Mouse (Mus musculus) liver, embryonic 11.5 days (tissue): Measurements from ENCODE around the gene Accsl. TPM values are rescaled to one million over a fixed set of nuclear protein-coding genes. Genes with fewer than 3 reads are reported as not detected.

ENCODE experiments used
- ATAC-seq: fragments of 200-750 bp; cut with Nextera tagmentation; replicated peaks from 2 replicates; pipeline ENCODE4 v1.8.0; 2017; ENCODE audit warnings: moderate number of reproducible peaks, mild to moderate bottlenecking, moderate TSS enrichment, moderate library complexity; ENCODE audit not compliant: low FRiP score
- DNase-seq: peaks from one replicate; pipeline ENCODE4 v3.0.0-alpha.2; 2017; ENCODE audit warnings: low spot score
- H3K27ac ChIP-seq: fragments of 300-500 bp; sonication (generic); 2 replicates; pipeline ENCODE4 v1.5.1; 2014; ENCODE audit warnings: mild to moderate bottlenecking, low read depth, low read length, control low read depth
- H3K27me3 ChIP-seq: fragments of 300-500 bp; sonication (generic); replicated peaks from 2 replicates; pipeline ENCODE4 v1.6.1; 2014; ENCODE audit warnings: low read length, mixed read lengths; ENCODE audit not compliant: control insufficient read depth, insufficient read depth
- H3K36me3 ChIP-seq: fragments of 300-500 bp; sonication (generic); 2 replicates; pipeline ENCODE4 v1.6.1; 2014; ENCODE audit warnings: mild to moderate bottlenecking, low read length, moderate library complexity, mixed read lengths; ENCODE audit not compliant: control insufficient read depth, insufficient read depth
- H3K4me1 ChIP-seq: fragments of 300-500 bp; sonication (generic); replicated peaks from 2 replicates; pipeline ENCODE4 v1.6.1; 2014; ENCODE audit warnings: low read length, mixed read lengths; ENCODE audit not compliant: control insufficient read depth, insufficient read depth
- H3K4me2 ChIP-seq: fragments of 300-500 bp; sonication (generic); 2 replicates; pipeline ENCODE4 v1.6.1; 2014; ENCODE audit warnings: mild to moderate bottlenecking, control low read depth, moderate library complexity
- H3K4me3 ChIP-seq: fragments of 300-500 bp; sonication (generic); 2 replicates; pipeline ENCODE4 v1.5.1; 2014; ENCODE audit warnings: low read depth, low read length, control low read depth
- H3K9ac ChIP-seq: fragments of 300-500 bp; sonication (generic); 2 replicates; pipeline ENCODE4 v1.6.1; 2014; ENCODE audit warnings: low read depth, low read length, control low read depth
- H3K9me3 ChIP-seq: fragments of 300-500 bp; sonication (generic); 2 replicates; pipeline ENCODE4 v1.6.1; 2016; ENCODE audit warnings: low read length, inconsistent platforms, mixed read lengths; ENCODE audit not compliant: control insufficient read depth
- WGBS: fragments of 180-500 bp; shearing (Covaris S2); extraction: QIAGEN DNeasy Blood & Tissue Kit; methylation state at CpG from one replicate; pipeline ENCODE4 v1.1.7; 2014; 5-methylcytosine and 5-hydroxymethylcytosine counted together
- polyA plus RNA-seq: library from polyadenylated mRNA; unstranded; fragments of >200 nt; fragmentation: Nextera tagmentation; extraction: Ambion mirVana; gene quantifications from 2 replicates; pipeline ENCODE4 v1.2.1, GENCODE M21; 2014

Accsl gene
- polyA plus RNA-seq, result not detected in 2 replicates

DNA sequence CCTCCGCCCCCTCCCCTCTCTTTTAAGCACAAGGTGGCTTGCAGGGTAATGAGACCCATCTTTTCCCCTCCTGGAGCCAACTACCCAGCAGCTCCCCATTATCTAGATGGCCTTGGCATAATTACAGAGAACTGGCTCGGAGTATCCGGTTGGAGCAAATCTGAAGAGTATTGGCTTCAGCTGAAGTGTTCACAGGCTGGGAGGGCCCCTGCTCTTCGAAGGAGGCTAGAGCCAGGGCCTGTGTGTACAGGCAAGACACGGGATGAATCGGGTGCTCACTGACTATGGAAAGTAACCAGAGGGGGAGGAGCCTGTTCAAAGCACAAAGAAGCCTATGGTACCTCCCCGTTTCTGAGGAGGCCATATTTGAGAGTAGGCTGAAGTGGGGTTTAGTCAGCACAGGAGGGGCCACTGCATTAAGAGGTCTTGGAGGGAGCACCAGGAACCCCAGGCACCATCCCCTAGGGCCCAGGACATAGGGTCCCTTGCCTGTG is at the start of gene Accsl:
Gene Accsl (minus strand): TSS at position 51 of the 494 bp plus-strand sequence.
- Histone ChIP-seq H3K9ac (no peak within 1 kb of the TSS), H3K4me1 (peaks cover 8% of the 10 kb centered on the region), H3K4me2 (no peak within 1 kb of the TSS), H3K36me3 (no peaks in the 10 kb centered on the region), H3K4me3 (no peak within 1 kb of the TSS), H3K9me3 (no peaks in the 10 kb centered on the region), H3K27ac (no peak within 1 kb of the TSS), H3K27me3 (no peaks in the 10 kb centered on the region)
- ATAC-seq (no peak), DNase-seq (no peak)
- WGBS, result 69% methylated on average over 7 of the region's 7 CpGs

DNA sequence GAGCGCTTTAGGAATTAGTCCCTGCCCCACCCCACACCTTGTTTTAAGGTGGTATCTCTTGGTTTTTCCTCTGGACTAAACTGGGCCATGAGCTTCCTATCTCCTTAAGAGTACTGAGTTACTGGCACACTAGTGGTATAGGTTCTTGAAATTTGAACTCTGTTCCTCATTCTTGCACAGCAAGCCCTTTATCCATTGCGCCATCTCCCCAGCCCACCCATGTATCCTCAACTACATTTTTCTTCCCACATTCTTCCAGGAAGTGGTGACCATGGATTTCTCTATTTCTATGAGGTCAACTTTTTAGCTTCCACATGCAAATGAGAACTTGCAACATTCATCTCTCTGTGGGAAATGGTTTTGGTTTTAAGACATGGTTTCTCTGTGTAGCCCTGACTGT is 44.6 kb upstream of the Accsl start:
- DNase-seq (no peak), ATAC-seq (no peak)
- Histone ChIP-seq H3K9ac (no peak overlapping the region), H3K4me2 (no peak overlapping the region), H3K27me3 (no peaks in the 10 kb centered on the region), H3K4me3 (no peak overlapping the region), H3K27ac (no peak overlapping the region), H3K36me3 (no peaks in the 10 kb centered on the region), H3K4me1 (no peaks in the 10 kb centered on the region), H3K9me3 (no peaks in the 10 kb centered on the region)
- WGBS, result 81% methylated on average over 2 of the region's 2 CpGs

- 82% methylated on average over 10 of the region's 10 CpGs for WGBS
- no peak overlapping the region for H3K4me2 ChIP-seq
- no peaks in the 10 kb centered on the region for H3K27me3 ChIP-seq
- ATAC-seq (no peak), DNase-seq (no peak)
- H3K9me3 ChIP-seq, result no peaks in the 10 kb centered on the region
- H3K9ac ChIP-seq, result no peak overlapping the region
- H3K27ac ChIP-seq, result no peak overlapping the region
- no peaks in the 10 kb centered on the region for H3K4me1 ChIP-seq
- no peaks in the 10 kb centered on the region for H3K36me3 ChIP-seq
- H3K4me3 ChIP-seq, result no peak overlapping the region
Measured at GRCm38 (mm10) chr2:93911942-93912341, 43.0 kb upstream of the Accsl start.

GRCm38 (mm10) chr2:93909716-93910115 is 40.8 kb upstream of the Accsl start:
- H3K9ac ChIP-seq, result no peak overlapping the region
- no peak for ATAC-seq
- no peaks in the 10 kb centered on the region for H3K27me3 ChIP-seq
- H3K4me3 ChIP-seq, result no peak overlapping the region
- no peak overlapping the region for H3K4me2 ChIP-seq
- no peak for DNase-seq
- no peaks in the 10 kb centered on the region for H3K36me3 ChIP-seq
- WGBS, result 68% methylated on average over 5 of the region's 5 CpGs
- H3K27ac ChIP-seq, result no peak overlapping the region
- no peaks in the 10 kb centered on the region for H3K4me1 ChIP-seq
- no peaks in the 10 kb centered on the region for H3K9me3 ChIP-seq

DNA sequence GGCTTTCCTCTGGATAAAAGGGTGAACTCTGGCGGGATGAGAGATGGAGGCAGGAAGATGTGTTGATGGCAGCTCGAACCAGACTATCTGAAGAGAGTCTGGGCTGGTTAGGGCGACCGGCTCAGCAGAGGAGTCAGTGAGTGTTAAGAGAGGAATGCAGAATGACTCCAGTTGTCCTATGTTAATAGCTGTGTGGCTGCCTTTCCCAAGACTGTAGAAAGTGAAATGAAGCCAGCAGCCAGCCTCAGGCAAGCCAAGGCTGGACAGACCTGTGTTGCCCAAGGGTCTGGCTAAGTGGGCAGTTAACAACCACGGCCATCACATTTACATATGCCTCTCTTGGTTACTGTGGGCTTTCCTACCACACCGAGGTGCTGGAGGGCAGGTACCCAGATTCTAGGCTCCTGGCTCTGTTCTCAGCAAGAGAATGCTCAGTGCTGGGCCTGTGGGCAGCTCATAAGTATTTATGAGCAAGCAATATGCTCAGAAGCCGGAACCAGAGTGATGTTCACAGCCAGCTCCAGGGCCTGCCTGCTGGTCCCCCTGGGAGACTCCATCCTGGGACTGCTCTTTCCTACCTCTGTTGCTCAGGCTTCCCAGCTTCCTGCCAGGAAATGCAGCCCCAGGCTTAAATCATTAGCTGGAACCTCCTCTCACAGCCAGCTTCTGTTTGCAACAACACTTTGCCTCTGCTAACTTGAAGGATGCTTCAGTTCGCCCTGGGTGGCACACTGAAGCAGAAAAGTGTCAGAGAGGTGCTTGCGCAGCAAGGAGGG is 38.8 kb upstream of the Accsl start:
- WGBS, result 68% methylated on average over 9 of the region's 9 CpGs

GRCm38 (mm10) chr2:93906316-93906715 is 37.4 kb upstream of the Accsl start:
- no peak for ATAC-seq
- Histone ChIP-seq H3K4me2 (no peak overlapping the region), H3K4me1 (no peaks in the 10 kb centered on the region), H3K36me3 (no peaks in the 10 kb centered on the region), H3K4me3 (no peak overlapping the region), H3K9ac (no peak overlapping the region), H3K27me3 (no peaks in the 10 kb centered on the region), H3K9me3 (no peaks in the 10 kb centered on the region), H3K27ac (no peak overlapping the region)
- DNase-seq, result no peak
- WGBS, result 41% methylated on average over 4 of the region's 4 CpGs

More for the DNA sequence above, 38.8 kb upstream of the Accsl start:
- no peaks in the 10 kb centered on the region for H3K36me3 ChIP-seq
- DNase-seq, result no peak
- H3K27me3 ChIP-seq, result no peaks in the 10 kb centered on the region
- no peak overlapping the region for H3K27ac ChIP-seq
- no peaks in the 10 kb centered on the region for H3K4me1 ChIP-seq
- H3K4me3 ChIP-seq, result no peak overlapping the region
- H3K9ac ChIP-seq, result no peak overlapping the region
- H3K9me3 ChIP-seq, result no peaks in the 10 kb centered on the region
- no peak for ATAC-seq
- H3K4me2 ChIP-seq, result no peak overlapping the region

DNA sequence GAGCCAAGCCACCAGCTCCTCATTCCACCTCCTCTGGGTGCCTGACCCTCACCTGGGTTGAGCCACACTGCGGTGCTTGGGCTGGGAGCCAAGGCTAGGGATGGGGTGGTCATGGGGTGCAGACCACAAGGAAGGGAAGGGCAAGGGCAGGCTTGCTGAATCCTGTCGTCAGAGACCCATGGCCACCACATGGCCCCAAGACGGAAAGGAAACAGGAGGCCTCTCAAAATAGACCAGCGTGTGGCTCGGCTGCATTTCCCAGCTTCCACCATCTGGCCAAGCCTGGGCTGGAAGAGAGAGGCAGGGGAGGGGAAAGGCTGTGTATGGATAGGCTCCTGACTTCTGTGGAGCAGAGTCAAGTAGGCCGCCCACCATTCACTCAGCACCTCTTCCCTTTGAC is 34.5 kb upstream of the Accsl start:
- no peak for ATAC-seq
- no peak for DNase-seq

GRCm38 (mm10) chr2:93902680-93903305 is 33.8 kb upstream of the Accsl start:
- DNase-seq, result no peak
- no peak for ATAC-seq
- no peaks in the 10 kb centered on the region for H3K27me3 ChIP-seq

More for the DNA sequence above, 34.5 kb upstream of the Accsl start:
- H3K27me3 ChIP-seq, result no peaks in the 10 kb centered on the region
- no peaks in the 10 kb centered on the region for H3K4me1 ChIP-seq
- H3K27ac ChIP-seq, result no peak overlapping the region
- H3K9ac ChIP-seq, result no peak overlapping the region
- H3K36me3 ChIP-seq, result no peaks in the 10 kb centered on the region
- H3K4me3 ChIP-seq, result no peak overlapping the region
- H3K9me3 ChIP-seq, result no peaks in the 10 kb centered on the region
- no peak overlapping the region for H3K4me2 ChIP-seq
- 56% methylated on average over 6 of the region's 6 CpGs for WGBS

More at GRCm38 (mm10) chr2:93902680-93903305, 33.8 kb upstream of the Accsl start:
- Histone ChIP-seq H3K4me2 (no peak overlapping the region), H3K4me1 (no peaks in the 10 kb centered on the region), H3K9me3 (no peaks in the 10 kb centered on the region), H3K27ac (no peak overlapping the region), H3K9ac (no peak overlapping the region), H3K4me3 (no peak overlapping the region), H3K36me3 (no peaks in the 10 kb centered on the region)
- WGBS, result 55% methylated on average over 5 of the region's 5 CpGs
